Mouse (Mus musculus): Measurements from ENCODE around the gene Ap3d1. TPM values are rescaled to one million over a fixed set of nuclear protein-coding genes. Genes with fewer than 3 reads are reported as not detected.
A peak's percentile ranks its signal among the peaks of the same experiment; 100 is the strongest.

Gene Ap3d1
- polyA plus RNA-seq, 1 experiment from 2014 or later, result 41.3 TPM

DNA sequence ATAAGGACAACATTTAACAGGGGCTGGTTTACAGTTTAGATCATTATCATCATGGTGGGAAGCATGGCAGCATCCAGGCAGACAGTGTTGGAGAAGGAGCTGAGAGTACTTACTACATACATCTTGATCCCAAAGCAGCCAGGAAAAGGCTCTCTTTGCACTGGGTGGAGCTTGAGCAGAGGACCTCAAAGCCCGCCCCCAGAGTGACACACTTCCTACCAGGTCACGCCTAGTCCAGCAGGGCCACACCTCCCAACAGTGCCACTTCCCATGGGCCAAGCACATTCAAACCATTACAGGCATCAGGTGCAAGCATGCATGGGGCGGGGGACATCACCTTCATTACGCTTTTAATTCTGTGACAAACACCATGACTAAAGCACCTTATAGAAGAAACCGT, 2.2 kb upstream of the Ap3d1 start:
- Histone ChIP-seq H3K4me1 (replicated peaks; ENCODE audit: control insufficient read depth, insufficient read depth, low read length) (peaks cover 6% of the 10 kb centered on the region; the same call in 1 of the 2 replicates), H3K4me2 (replicated peaks; ENCODE audit: low read depth) (no peak overlapping the region), H3K27me3 (replicated peaks; ENCODE audit: control insufficient read depth, insufficient read depth, low read length) (no peaks in the 10 kb centered on the region), H3K9ac (ENCODE audit: low read depth, low read length) (no peak overlapping the region), H3K27ac (ENCODE audit: low read depth, low read length) (no peak overlapping the region), H3K9me3 (ENCODE audit: control insufficient read depth) (no peaks in the 10 kb centered on the region), H3K4me3 (ENCODE audit: low read depth, low read length) (no peak overlapping the region), H3K36me3 (ENCODE audit: control insufficient read depth, insufficient read depth) (no peaks in the 10 kb centered on the region)
- no peak for TF ChIP-seq CTCF (IDR thresholded peaks at IDR 0.05; ENCODE audit: low read depth)
- ATAC-seq, result peak; percentile 16; the same call in 1 of the 2 replicates
- 35% methylated on average over 5 of the region's 5 CpGs for WGBS

GRCm38 (mm10) chr10:80741634-80742179, 357 bp downstream of the Ap3d1 start:
- no peak for TF ChIP-seq CTCF (IDR thresholded peaks at IDR 0.05; ENCODE audit: low read depth)
- Histone ChIP-seq H3K9me3 (ENCODE audit: control insufficient read depth) (no peaks in the 10 kb centered on the region), H3K9ac (ENCODE audit: low read depth, low read length) (peak overlapping the region; percentile 99), H3K4me3 (ENCODE audit: low read depth, low read length) (peak overlapping the region; percentile 100), H3K27ac (ENCODE audit: low read depth, low read length) (peak overlapping the region; percentile 74), H3K4me2 (replicated peaks; ENCODE audit: low read depth) (peak overlapping the region; percentile 88), H3K36me3 (ENCODE audit: control insufficient read depth, insufficient read depth) (no peaks in the 10 kb centered on the region; the same call in 1 of the 2 replicates), H3K4me1 (replicated peaks; ENCODE audit: control insufficient read depth, insufficient read depth, low read length) (peaks cover 6% of the 10 kb centered on the region; the same call in 1 of the 2 replicates), H3K27me3 (replicated peaks; ENCODE audit: control insufficient read depth, insufficient read depth, low read length) (no peaks in the 10 kb centered on the region)
- ATAC-seq, result peak; percentile 37
- 0% methylated on average over 46 of the region's 46 CpGs for WGBS

- Histone ChIP-seq H3K27me3 (replicated peaks; ENCODE audit: control insufficient read depth, insufficient read depth, low read length) (no peaks in the 10 kb centered on the region), H3K4me2 (replicated peaks; ENCODE audit: low read depth) (peak overlapping the region; percentile 88), H3K9me3 (ENCODE audit: control insufficient read depth) (no peaks in the 10 kb centered on the region), H3K9ac (ENCODE audit: low read depth, low read length) (peak overlapping the region; percentile 99), H3K4me1 (replicated peaks; ENCODE audit: control insufficient read depth, insufficient read depth, low read length) (peaks cover 6% of the 10 kb centered on the region; the same call in 1 of the 2 replicates), H3K4me3 (ENCODE audit: low read depth, low read length) (peak overlapping the region; percentile 100), H3K27ac (ENCODE audit: low read depth, low read length) (peak overlapping the region; percentile 74; the same call in 1 of the 2 replicates), H3K36me3 (ENCODE audit: control insufficient read depth, insufficient read depth) (no peaks in the 10 kb centered on the region; the same call in 1 of the 2 replicates)
- TF ChIP-seq CTCF (IDR thresholded peaks at IDR 0.05; ENCODE audit: low read depth), result no peak
- 11% methylated on average over 5 of the region's 5 CpGs for WGBS
- no peak for ATAC-seq
Measured at GRCm38 (mm10) chr10:80741146-80741545, 918 bp downstream of the Ap3d1 start.

- ATAC-seq, result no peak
- no peak overlapping the region for H3K4me3 ChIP-seq (ENCODE audit: low read depth, low read length)
- H3K27ac ChIP-seq (ENCODE audit: low read depth, low read length), result no peak overlapping the region
- no peaks in the 10 kb centered on the region; the same call in 1 of the 2 replicates for H3K36me3 ChIP-seq (ENCODE audit: control insufficient read depth, insufficient read depth)
- H3K27me3 ChIP-seq (replicated peaks; ENCODE audit: control insufficient read depth, insufficient read depth, low read length), result no peaks in the 10 kb centered on the region
- peak; percentile 38 for TF ChIP-seq CTCF (IDR thresholded peaks at IDR 0.05; ENCODE audit: low read depth)
- H3K4me2 ChIP-seq (replicated peaks; ENCODE audit: low read depth), result no peak overlapping the region
- H3K9me3 ChIP-seq (ENCODE audit: control insufficient read depth), result no peaks in the 10 kb centered on the region
- 77% methylated on average over 1 of the region's 1 CpGs for WGBS
- H3K4me1 ChIP-seq (replicated peaks; ENCODE audit: control insufficient read depth, insufficient read depth, low read length), result peaks cover 6% of the 10 kb centered on the region; the same call in 1 of the 2 replicates
- H3K9ac ChIP-seq (ENCODE audit: low read depth, low read length), result no peak overlapping the region
Measured at GRCm38 (mm10) chr10:80738657-80739056, 3.4 kb downstream of the Ap3d1 start.

- 61% methylated on average over 5 of the region's 5 CpGs for WGBS
- ATAC-seq, result no peak
- Histone ChIP-seq H3K9me3 (ENCODE audit: control insufficient read depth) (no peaks in the 10 kb centered on the region), H3K36me3 (ENCODE audit: control insufficient read depth, insufficient read depth) (peaks cover 18% of the 10 kb centered on the region; the same call in 1 of the 2 replicates), H3K4me3 (ENCODE audit: low read depth, low read length) (no peak overlapping the region), H3K27me3 (replicated peaks; ENCODE audit: control insufficient read depth, insufficient read depth, low read length) (no peaks in the 10 kb centered on the region), H3K4me1 (replicated peaks; ENCODE audit: control insufficient read depth, insufficient read depth, low read length) (peaks cover 6% of the 10 kb centered on the region; the same call in 1 of the 2 replicates), H3K9ac (ENCODE audit: low read depth, low read length) (no peak overlapping the region), H3K27ac (ENCODE audit: low read depth, low read length) (0 out of 2 replicates have a peak overlapping the region, but pooled peaks have one; percentile 21), H3K4me2 (replicated peaks; ENCODE audit: low read depth) (no peak overlapping the region)
- no peak for TF ChIP-seq CTCF (IDR thresholded peaks at IDR 0.05; ENCODE audit: low read depth)
Measured at GRCm38 (mm10) chr10:80736731-80737130, 5.3 kb downstream of the Ap3d1 start.

DNA sequence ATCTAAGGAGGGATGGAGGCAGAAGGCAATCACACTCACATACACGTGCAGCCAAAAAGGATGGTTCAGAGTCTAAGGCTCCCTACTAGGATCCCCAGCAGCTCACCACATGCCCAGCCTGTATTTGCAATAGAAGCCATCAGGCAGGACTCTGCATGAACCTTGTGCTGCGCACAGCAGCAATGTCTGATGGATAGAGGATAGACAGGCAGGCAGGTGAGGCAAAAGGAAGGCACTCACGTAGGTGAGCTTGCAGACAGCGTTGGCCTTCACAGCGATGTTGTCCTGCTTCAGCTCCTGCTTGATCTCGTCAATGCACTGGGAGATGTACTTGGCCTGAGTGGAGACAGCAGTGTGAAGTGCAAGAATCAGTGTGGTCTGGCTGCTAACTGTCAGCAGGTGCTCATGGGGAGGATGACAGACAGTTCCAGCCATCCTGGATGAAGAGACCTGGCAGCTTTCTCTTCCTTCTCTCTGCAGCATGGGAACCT, 9.4 kb downstream of the Ap3d1 start:
- Histone ChIP-seq H3K9me3 (ENCODE audit: control insufficient read depth) (no peaks in the 10 kb centered on the region), H3K4me3 (ENCODE audit: low read depth, low read length) (no peak overlapping the region), H3K27ac (ENCODE audit: low read depth, low read length) (no peak overlapping the region), H3K9ac (ENCODE audit: low read depth, low read length) (no peak overlapping the region), H3K36me3 (ENCODE audit: control insufficient read depth, insufficient read depth) (peaks cover 59% of the 10 kb centered on the region), H3K4me2 (replicated peaks; ENCODE audit: low read depth) (no peak overlapping the region), H3K27me3 (replicated peaks; ENCODE audit: control insufficient read depth, insufficient read depth, low read length) (no peaks in the 10 kb centered on the region), H3K4me1 (replicated peaks; ENCODE audit: control insufficient read depth, insufficient read depth, low read length) (no peaks in the 10 kb centered on the region)
- 86% methylated on average over 6 of the region's 6 CpGs for whole genome bisulfite sequencing
- TF ChIP-seq CTCF (IDR thresholded peaks at IDR 0.05; ENCODE audit: low read depth), result no peak
- no peak for ATAC-seq

Measured in intestine, postnatal 0 days (tissue).